Mouse (Mus musculus) ES-Bruce4 (cell line): ENCODE measurements around the gene Psenen.

ENCODE experiments used
- EP300 ChIP-seq: IDR thresholded peaks from 2 replicates; pipeline ENCODE4 v1.6.1; 2011; ENCODE audit warnings: low read depth, low read length; ENCODE audit not compliant: insufficient read depth
- POLR2A ChIP-seq: IDR thresholded peaks from one replicate; pipeline ENCODE4 v1.8.1; 2011; ENCODE audit warnings: low read length; ENCODE audit not compliant: insufficient read depth

GRCm38 (mm10) chr7:30557901-30558514 is 5.4 kb downstream of the Psenen start:
- TF ChIP-seq EP300: no peak
- no peak for TF ChIP-seq POLR2A
